Mouse (Mus musculus): ENCODE data around the gene Cdkn2b.

- TF ChIP-seq TAL1 (IDR thresholded peaks at IDR 0.05; ENCODE audit: low read length) (no peak), GATA1 (IDR thresholded peaks at IDR 0.05; ENCODE audit: low read length) (no peak)
These were observed 16.1 kb downstream of the Cdkn2b start, which contains the start of gene Cdkn2a for GRCm38 (mm10) chr4:89294486-89295440.
